In the genomic region with DNA sequence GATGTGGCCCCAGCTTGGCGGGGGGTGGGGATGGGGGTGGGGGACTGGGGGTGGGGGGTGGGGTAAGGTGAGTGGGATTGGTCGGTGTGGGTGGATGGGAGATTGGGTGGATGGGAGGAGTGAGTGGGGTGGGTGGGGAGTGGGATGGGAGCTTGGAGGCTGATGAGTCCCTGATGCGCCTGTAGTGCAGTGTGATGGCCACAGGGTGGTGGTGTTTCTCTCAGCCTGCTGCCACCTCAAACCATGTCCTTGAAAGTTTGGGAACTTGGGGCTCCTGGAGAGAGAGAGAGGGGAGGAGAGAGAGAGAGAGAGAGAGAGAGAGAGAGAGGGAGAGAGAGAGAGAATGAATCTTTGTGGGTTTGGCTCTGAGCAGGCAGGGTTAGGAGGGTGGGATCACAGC, we compare ENCODE assay signal across 8 mouse cellular contexts. TPM values are rescaled to one million over a fixed set of nuclear protein-coding genes. Genes with fewer than 3 reads are reported as not detected.
DNase-seq lines count a peak whose midpoint lies in the region; ATAC-seq and TF ChIP-seq lines count a peak whose summit lies in the region.

No protein-coding gene starts in this region.

- no peak overlapping the region for H3K27ac ChIP-seq in heart, adult 2 months
- no peak overlapping the region for H3K27ac ChIP-seq in midbrain, embryonic 10.5 days (replicated peaks)
- no peak overlapping the region for H3K27ac ChIP-seq in midbrain, embryonic 13.5 days
- no peak overlapping the region for H3K27ac ChIP-seq in heart, embryonic 11.5 days (ENCODE audit: low read depth, low read length)

- H3K9ac ChIP-seq in heart, adult 2 months (ENCODE audit: low read depth, low read length), result no peak overlapping the region
- H3K9ac ChIP-seq in midbrain, embryonic 13.5 days (replicated peaks), result no peak overlapping the region
- H3K9ac ChIP-seq in heart, embryonic 11.5 days (ENCODE audit: low read depth, low read length), result no peak overlapping the region

- H3K4me1 ChIP-seq in heart, adult 2 months (ENCODE audit: control insufficient read depth, insufficient read depth, low read length), result no peaks in the 10 kb centered on the region
- H3K4me1 ChIP-seq in midbrain, embryonic 10.5 days, result no peaks in the 10 kb centered on the region
- H3K4me1 ChIP-seq in midbrain, embryonic 13.5 days (replicated peaks), result no peaks in the 10 kb centered on the region
- H3K4me1 ChIP-seq in heart, embryonic 11.5 days (ENCODE audit: control insufficient read depth, insufficient read depth, low read length), result no peaks in the 10 kb centered on the region

- ATAC-seq in midbrain, embryonic 13.5 days, result no peak
- peak; percentile 62; the same call in 1 of the 2 replicates for ATAC-seq in common myeloid progenitor, adult 5-6 weeks (replicated peaks; ENCODE audit: low read depth, poor library complexity, severe bottlenecking)
- ATAC-seq in megakaryocyte progenitor cell, adult 5-6 weeks (replicated peaks; ENCODE audit: poor library complexity), result peak; percentile 62
- ATAC-seq in monocyte, adult 5-6 weeks (replicated peaks; ENCODE audit: insufficient number of reproducible peaks, low FRiP score, low TSS enrichment, poor library complexity, severe bottlenecking), result no peak
- no peak for ATAC-seq in heart, embryonic 11.5 days (replicated peaks; ENCODE audit: insufficient number of reproducible peaks, low FRiP score, low TSS enrichment)

- no peaks in the 10 kb centered on the region for H3K36me3 ChIP-seq in heart, adult 2 months (ENCODE audit: control insufficient read depth, insufficient read depth, low read length)
- no peaks in the 10 kb centered on the region for H3K36me3 ChIP-seq in midbrain, embryonic 10.5 days
- no peaks in the 10 kb centered on the region for H3K36me3 ChIP-seq in midbrain, embryonic 13.5 days
- H3K36me3 ChIP-seq in heart, embryonic 11.5 days (ENCODE audit: control insufficient read depth, insufficient read depth, low read length), result no peaks in the 10 kb centered on the region

- peak; percentile 48 for TF ChIP-seq CTCF in heart, adult 2 months (IDR thresholded peaks at IDR 0.05)

- intact Hi-C loops in heart, adult 2 months (cut with DNase I), result loop anchor here (10.0 kb wide), 1 partner anchor 499 kb away; a partner anchor contains a TSS

- H3K4me3 ChIP-seq in heart, adult 2 months, result no peak overlapping the region
- no peak overlapping the region for H3K4me3 ChIP-seq in midbrain, embryonic 10.5 days
- H3K4me3 ChIP-seq in midbrain, embryonic 13.5 days (replicated peaks), result no peak overlapping the region
- no peak overlapping the region for H3K4me3 ChIP-seq in heart, embryonic 11.5 days (ENCODE audit: low read depth, low read length)

- 5% methylated on average over 3 of the region's 3 CpGs for WGBS in heart, adult 2 months
- WGBS in midbrain, embryonic 10.5 days, result 6% methylated on average over 3 of the region's 3 CpGs
- 4% methylated on average over 3 of the region's 3 CpGs for WGBS in midbrain, embryonic 13.5 days
- 11% methylated on average over 3 of the region's 3 CpGs for WGBS in heart, embryonic 11.5 days (ENCODE audit: insufficient replicate concordance)

- H3K79me2 ChIP-seq in heart, adult 2 months (replicated peaks; ENCODE audit: control insufficient read depth, insufficient read depth, low read length), result no peaks in the 10 kb centered on the region

- DNase-seq in heart, adult 2 months, result no peak
- no peak for DNase-seq in heart, adult 11 months
- peak; percentile 54 for DNase-seq in midbrain, embryonic 10.5 days (ENCODE audit: low spot score)

- no peak for TF ChIP-seq EP300 in heart, adult 2 months (IDR thresholded peaks at IDR 0.05; ENCODE audit: insufficient read depth, low read depth, low read length)

- TF ChIP-seq POLR2A in heart, adult 2 months (IDR thresholded peaks at IDR 0.05; ENCODE audit: insufficient read depth, low read depth, low read length), result no peak

- no peaks in the 10 kb centered on the region for H3K9me3 ChIP-seq in midbrain, embryonic 10.5 days (replicated peaks)
- H3K9me3 ChIP-seq in midbrain, embryonic 13.5 days, result no peaks in the 10 kb centered on the region
- no peaks in the 10 kb centered on the region for H3K9me3 ChIP-seq in heart, embryonic 11.5 days (replicated peaks; ENCODE audit: control insufficient read depth, low read length)

- H3K4me2 ChIP-seq in midbrain, embryonic 13.5 days (replicated peaks), result no peak overlapping the region
- H3K4me2 ChIP-seq in heart, embryonic 11.5 days, result no peak overlapping the region

- no peaks in the 10 kb centered on the region for H3K27me3 ChIP-seq in heart, adult 2 months (ENCODE audit: control insufficient read depth, insufficient read depth, low read length)
- H3K27me3 ChIP-seq in midbrain, embryonic 10.5 days (ENCODE audit: low read depth, poor library complexity, severe bottlenecking), result no peaks in the 10 kb centered on the region
- no peaks in the 10 kb centered on the region; the same call in 1 of the 2 replicates for H3K27me3 ChIP-seq in midbrain, embryonic 13.5 days
- peaks cover 2% of the 10 kb centered on the region; the same call in 1 of the 2 replicates for H3K27me3 ChIP-seq in heart, embryonic 11.5 days (ENCODE audit: control insufficient read depth, insufficient read depth, low read length)

RNA-seq across cellular contexts. Expression of a gene that starts 20.7 kb away (rescaled TPM):
- total RNA-seq in heart, adult 2 months (2021), result 10 to 100 TPM; 11.3 to 11.6 TPM
- polyA plus RNA-seq in heart, adult 2 months (2012; rRNA removed), result 20.4 and 24.0 TPM in 2 replicates
- polyA plus RNA-seq in midbrain, embryonic 10.5 days (2016; fragmentation: Nextera tagmentation; extraction: Ambion mirVana), result 10.1 and 13.6 TPM in 2 replicates
- polyA plus RNA-seq in midbrain, embryonic 13.5 days (2015; fragmentation: Nextera tagmentation; extraction: Ambion mirVana), result 7.2 and 7.6 TPM in 2 replicates
- 2.2 and 5.3 TPM in 2 replicates for total RNA-seq in common myeloid progenitor, adult 5-6 weeks (2017)
- total RNA-seq in megakaryocyte progenitor cell, adult 5-6 weeks (2015), result 0.71 and 3.3 TPM in 2 replicates
- 0.47 and 1.2 TPM in 2 replicates for total RNA-seq in megakaryocyte progenitor cell, adult 5-6 weeks (2017)
- total RNA-seq in monocyte, adult 5-6 weeks (2017), result 0.97 TPM in 1 of 3 replicates, not detected in the others
- polyA plus RNA-seq in heart, embryonic 11.5 days (2014; fragmentation: Nextera tagmentation; extraction: Ambion mirVana), result 4.1 and 5.7 TPM in 2 replicates

Comparison
In these comparisons a context has a peak if more than half of its experiments do, and no peak if none do; other contexts are left out.
1. ATAC-seq: peak in common myeloid progenitor, adult 5-6 weeks (single experiment) and megakaryocyte progenitor cell, adult 5-6 weeks (single experiment); none in midbrain, embryonic 13.5 days (single experiment), monocyte, adult 5-6 weeks (single experiment) and heart, embryonic 11.5 days (single experiment).